Mouse (Mus musculus) midbrain, embryonic 11.5 days (tissue): Measurements from ENCODE around the gene Btg2. TPM values are rescaled to one million over a fixed set of nuclear protein-coding genes. Genes with fewer than 3 reads are reported as not detected.
A peak's percentile ranks its signal among the peaks of the same experiment; 100 is the strongest.

ENCODE experiments used
- ATAC-seq: fragments of 200-750 bp; cut with Nextera tagmentation; 2 replicates; pipeline ENCODE4 v1.8.0; 2017; ENCODE audit warnings: moderate TSS enrichment, moderate library complexity; ENCODE audit not compliant: low FRiP score
- DNase-seq: peaks from one replicate; pipeline ENCODE4 v3.0.0; 2015; ENCODE audit warnings: low spot score; ENCODE audit errors: missing footprints
- H3K27ac ChIP-seq: fragments of 300-500 bp; sonication (generic); 2 replicates; pipeline ENCODE4 v1.5.1; 2014; ENCODE audit warnings: low read depth, low read length
- H3K27me3 ChIP-seq: fragments of 300-500 bp; sonication (generic); 2 replicates; pipeline ENCODE4 v1.6.1; 2014; ENCODE audit warnings: mild to moderate bottlenecking, low read length, moderate library complexity, mixed read lengths; ENCODE audit not compliant: control insufficient read depth, insufficient read depth
- H3K36me3 ChIP-seq: fragments of 300-500 bp; sonication (generic); 2 replicates; pipeline ENCODE4 v1.6.1; 2014; ENCODE audit warnings: mild to moderate bottlenecking, low read length, moderate library complexity, mixed read lengths; ENCODE audit not compliant: control insufficient read depth, insufficient read depth
- H3K4me1 ChIP-seq: fragments of 300-500 bp; sonication (generic); 2 replicates; pipeline ENCODE4 v1.6.1; 2014; ENCODE audit warnings: low read length; ENCODE audit not compliant: control insufficient read depth, insufficient read depth
- H3K4me2 ChIP-seq: fragments of 300-500 bp; sonication (generic); 2 replicates; pipeline ENCODE4 v1.6.1; 2014; ENCODE audit warnings: mild to moderate bottlenecking, moderate library complexity
- H3K4me3 ChIP-seq: fragments of 300-500 bp; sonication (generic); 2 replicates; pipeline ENCODE4 v1.5.1; 2014; ENCODE audit warnings: low read depth, low read length
- H3K9ac ChIP-seq: fragments of 300-500 bp; sonication (generic); 2 replicates; pipeline ENCODE4 v1.6.1; 2014; ENCODE audit warnings: low read length
- H3K9me3 ChIP-seq: fragments of 300-500 bp; sonication (generic); 2 replicates; pipeline ENCODE4 v1.6.1; 2016; ENCODE audit warnings: low read length; ENCODE audit not compliant: control insufficient read depth
- WGBS: fragments of 180-500 bp; shearing (Covaris S2); extraction: QIAGEN DNeasy Blood & Tissue Kit; methylation state at CpG from one replicate; pipeline ENCODE4 v1.1.7; 2014; 5-methylcytosine and 5-hydroxymethylcytosine counted together
- polyA plus RNA-seq: library from polyadenylated mRNA; unstranded; fragments of >200 nt; fragmentation: Nextera tagmentation; extraction: Ambion mirVana; gene quantifications from 2 replicates; pipeline ENCODE4 v1.2.1, GENCODE M21; 2014

Gene Btg2
- polyA plus RNA-seq, 1 experiment from 2014 or later = 153 TPM

DNA sequence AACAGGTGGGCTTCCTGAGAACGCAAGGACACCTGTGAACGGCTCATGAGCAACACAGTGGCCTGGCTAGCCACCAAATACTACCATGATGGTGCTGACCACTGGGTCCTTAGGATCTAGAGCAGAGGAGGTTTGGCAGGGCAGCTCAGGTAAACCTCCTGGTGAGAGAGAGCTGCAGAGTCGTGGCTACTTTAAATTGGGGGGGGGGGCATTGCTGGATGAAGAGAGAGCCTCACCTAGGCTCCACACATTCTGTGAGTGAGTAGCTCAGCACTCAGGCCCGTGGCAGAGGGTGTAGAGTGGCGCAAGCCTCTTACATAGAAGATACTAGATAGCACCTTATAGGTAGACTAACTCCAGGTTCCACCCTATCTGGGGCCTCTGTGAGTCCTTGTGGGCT, 21.5 kb upstream of the Btg2 start:
- no peak overlapping the region for H3K27ac ChIP-seq
- no peaks in the 10 kb centered on the region for H3K36me3 ChIP-seq
- WGBS = 89% methylated on average over 5 of the region's 5 CpGs
- no peaks in the 10 kb centered on the region for H3K27me3 ChIP-seq
- DNase-seq (no peak), ATAC-seq (no peak)
- no peaks in the 10 kb centered on the region for H3K9me3 ChIP-seq
- H3K9ac ChIP-seq = no peak overlapping the region
- H3K4me2 ChIP-seq = no peak overlapping the region
- peaks cover 14% of the 10 kb centered on the region for H3K4me1 ChIP-seq
- no peak overlapping the region for H3K4me3 ChIP-seq

DNA sequence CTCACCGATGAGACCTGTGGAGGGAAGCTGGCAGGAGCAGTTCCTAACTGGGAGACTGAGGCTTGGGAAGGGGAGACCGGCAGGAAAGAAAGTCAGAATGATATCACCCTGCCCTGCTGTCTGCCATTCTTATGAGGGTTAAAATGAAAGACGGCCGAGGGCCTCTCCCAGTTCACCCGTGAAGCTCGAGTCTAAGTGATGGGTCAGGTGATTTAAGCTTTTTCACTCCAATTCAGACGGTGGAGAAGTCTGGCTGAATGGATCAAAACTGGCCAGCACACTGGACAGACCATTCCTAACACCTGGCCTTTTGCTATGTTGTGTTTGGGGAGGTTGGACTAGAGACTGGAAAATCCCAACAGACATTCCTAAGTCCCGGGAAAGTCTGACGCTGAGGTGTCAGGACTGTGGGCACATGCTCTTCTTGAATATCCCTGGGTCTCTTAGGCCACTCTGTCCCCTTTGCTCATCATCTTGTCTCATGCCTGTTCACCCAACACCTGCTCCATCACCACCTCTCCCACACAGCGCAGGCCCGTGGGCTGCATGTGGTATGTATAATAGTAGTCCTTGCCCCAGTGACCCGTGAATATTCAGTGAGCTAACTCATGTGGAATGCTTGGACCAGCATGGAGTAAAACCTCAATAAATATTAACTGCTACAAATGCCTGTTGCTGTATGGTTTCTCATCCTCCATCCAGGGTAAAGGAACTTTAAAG, 20.8 kb upstream of the Btg2 start:
- ATAC-seq = no peak; the same call in 1 of the 2 replicates
- peak overlapping the region; percentile 36 for H3K4me3 ChIP-seq
- H3K4me2 ChIP-seq = peak overlapping the region; percentile 70
- H3K27ac ChIP-seq = peak overlapping the region; percentile 37; the same call in 1 of the 2 replicates
- DNase-seq = no peak
- H3K9me3 ChIP-seq = no peaks in the 10 kb centered on the region
- 30% methylated on average over 12 of the region's 12 CpGs for WGBS
- peak overlapping the region; percentile 62 for H3K9ac ChIP-seq
- no peaks in the 10 kb centered on the region for H3K27me3 ChIP-seq
- H3K4me1 ChIP-seq = peaks cover 14% of the 10 kb centered on the region
- no peaks in the 10 kb centered on the region for H3K36me3 ChIP-seq

- ATAC-seq (peak; percentile 85), DNase-seq (peak; percentile 96)
- Histone ChIP-seq H3K27me3 (no peaks in the 10 kb centered on the region), H3K4me1 (peaks cover 14% of the 10 kb centered on the region), H3K9ac (peak overlapping the region; percentile 62), H3K9me3 (no peaks in the 10 kb centered on the region), H3K4me3 (peak overlapping the region; percentile 36), H3K27ac (peak overlapping the region; percentile 37; the same call in 1 of the 2 replicates), H3K4me2 (peak overlapping the region; percentile 70), H3K36me3 (no peaks in the 10 kb centered on the region)
- 10% methylated on average over 17 of the region's 17 CpGs for WGBS
These were observed 20.0 kb upstream of the Btg2 start for GRCm38 (mm10) chr1:134098726-134099515.

GRCm38 (mm10) chr1:134097956-134098725, 19.2 kb upstream of the Btg2 start:
- Histone ChIP-seq H3K27ac (no peak overlapping the region), H3K9me3 (no peaks in the 10 kb centered on the region), H3K4me1 (peaks cover 15% of the 10 kb centered on the region), H3K4me3 (no peak overlapping the region), H3K9ac (no peak overlapping the region), H3K36me3 (no peaks in the 10 kb centered on the region), H3K27me3 (no peaks in the 10 kb centered on the region), H3K4me2 (no peak overlapping the region)
- 83% methylated on average over 13 of the region's 13 CpGs for WGBS
- DNase-seq (no peak), ATAC-seq (no peak)

DNA sequence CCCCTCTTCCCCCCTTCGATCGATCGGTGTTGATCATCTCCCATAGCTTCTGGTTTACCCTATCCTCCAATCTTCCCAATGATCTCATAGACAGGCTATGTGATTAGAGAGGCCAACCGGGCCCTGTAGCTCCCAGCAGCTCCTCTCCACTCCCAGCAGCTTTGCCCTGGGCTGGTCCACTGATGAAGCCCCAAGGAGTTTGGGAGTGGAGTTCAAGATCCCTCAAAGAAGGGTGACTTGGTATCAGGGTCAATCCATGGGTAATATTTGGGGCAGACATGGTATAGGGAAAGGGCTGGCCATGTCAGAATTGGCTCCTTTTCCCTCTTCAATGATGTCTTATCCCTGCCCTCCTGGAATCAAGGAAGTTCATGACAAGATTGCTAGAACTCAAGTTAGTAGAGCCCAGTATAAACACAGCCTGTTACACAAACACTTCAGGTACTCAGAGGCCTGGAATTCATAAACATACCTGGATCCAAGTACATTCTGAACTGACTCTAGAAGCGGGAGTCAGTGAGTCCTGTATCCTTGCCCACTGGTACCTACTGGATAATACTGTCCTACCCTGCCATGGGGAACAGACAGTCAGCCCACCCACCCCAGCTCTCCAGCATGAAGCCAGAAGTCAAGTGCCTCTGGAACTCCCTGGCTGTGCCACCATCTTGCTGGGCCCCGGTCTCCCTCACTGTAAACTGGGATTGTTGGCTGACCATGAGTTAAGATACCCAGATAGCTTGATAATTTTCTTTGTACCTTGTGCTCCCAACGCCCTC, 18.3 kb upstream of the Btg2 start:
- Histone ChIP-seq H3K27me3 (no peaks in the 10 kb centered on the region), H3K9me3 (no peaks in the 10 kb centered on the region), H3K9ac (no peak overlapping the region), H3K4me3 (no peak overlapping the region), H3K4me1 (peaks cover 23% of the 10 kb centered on the region), H3K27ac (peak overlapping the region; percentile 62; the same call in 1 of the 2 replicates), H3K4me2 (no peak overlapping the region), H3K36me3 (no peaks in the 10 kb centered on the region)
- DNase-seq = no peak
- WGBS = 90% methylated on average over 7 of the region's 7 CpGs
- no peak for ATAC-seq

DNA sequence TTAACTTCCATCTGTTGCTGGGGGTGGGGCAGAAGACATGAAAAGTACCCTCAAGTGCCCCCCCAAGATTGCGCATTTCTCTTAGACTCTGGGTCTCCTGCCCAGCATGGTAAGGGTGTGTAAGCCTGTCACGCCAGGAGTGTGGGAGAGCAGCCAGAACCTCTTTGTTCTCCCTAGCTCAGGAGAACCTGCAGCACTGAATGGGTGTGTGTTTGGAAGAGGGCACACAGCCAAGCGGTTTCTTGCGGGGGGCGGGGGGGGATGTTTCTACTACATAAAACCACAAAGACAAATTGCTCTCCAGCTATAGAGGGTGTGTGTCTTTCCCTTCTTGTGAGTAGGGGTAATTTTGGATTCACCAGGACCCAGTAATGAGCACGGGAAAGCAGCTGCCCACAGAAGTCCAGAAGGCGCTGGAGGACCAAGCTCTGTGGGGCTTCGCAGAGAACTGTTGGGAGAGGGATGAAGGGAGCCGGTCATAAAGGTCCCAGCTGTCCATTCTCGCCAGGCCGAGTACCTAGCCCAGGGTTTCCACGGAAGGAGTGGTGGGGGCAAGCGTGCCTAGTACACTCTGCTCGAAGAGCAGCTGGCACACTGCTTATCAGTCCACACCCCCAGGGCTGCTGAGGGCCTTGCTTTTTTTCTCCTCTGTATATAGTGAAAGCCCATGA, 17.5 kb upstream of the Btg2 start:
- DNase-seq = no peak
- peak overlapping the region; percentile 34 for H3K9ac ChIP-seq
- H3K36me3 ChIP-seq = no peaks in the 10 kb centered on the region
- H3K27ac ChIP-seq = peak overlapping the region; percentile 62
- H3K4me2 ChIP-seq = no peak overlapping the region
- no peak overlapping the region for H3K4me3 ChIP-seq
- H3K27me3 ChIP-seq = no peaks in the 10 kb centered on the region
- H3K4me1 ChIP-seq = peaks cover 26% of the 10 kb centered on the region
- no peaks in the 10 kb centered on the region for H3K9me3 ChIP-seq
- peak; percentile 15 for ATAC-seq
- 69% methylated on average over 14 of the region's 14 CpGs for WGBS

- Histone ChIP-seq H3K9ac (no peak overlapping the region), H3K4me2 (no peak overlapping the region), H3K36me3 (no peaks in the 10 kb centered on the region), H3K9me3 (no peaks in the 10 kb centered on the region), H3K27me3 (no peaks in the 10 kb centered on the region), H3K4me1 (peaks cover 26% of the 10 kb centered on the region), H3K27ac (peak overlapping the region; percentile 62; the same call in 1 of the 2 replicates), H3K4me3 (no peak overlapping the region)
- ATAC-seq = no peak
- WGBS = 90% methylated on average over 4 of the region's 4 CpGs
- DNase-seq = no peak
These were observed 16.8 kb upstream of the Btg2 start for GRCm38 (mm10) chr1:134095721-134096120.

- Histone ChIP-seq H3K27ac (no peak overlapping the region), H3K4me2 (no peak overlapping the region), H3K4me3 (no peak overlapping the region), H3K9me3 (no peaks in the 10 kb centered on the region), H3K9ac (no peak overlapping the region), H3K36me3 (no peaks in the 10 kb centered on the region), H3K27me3 (no peaks in the 10 kb centered on the region), H3K4me1 (peaks cover 26% of the 10 kb centered on the region)
- DNase-seq = no peak
- WGBS = 60% methylated on average over 7 of the region's 7 CpGs
- no peak for ATAC-seq
These were observed 16.2 kb upstream of the Btg2 start for GRCm38 (mm10) chr1:134095033-134095612.
